19 mouse cellular contexts compared by ENCODE assay signal in genomic region chr10:45511764-45512163, GRCm38 (mm10). TPM values are rescaled to one million over a fixed set of nuclear protein-coding genes. Genes with fewer than 3 reads are reported as not detected.
A peak's percentile ranks its signal among the peaks of the same experiment; 100 is the strongest.
DNase-seq lines count a peak whose midpoint lies in the region; ATAC-seq and TF ChIP-seq lines count a peak whose summit lies in the region.
"Had no signal": no experiment of that assay in that cellular context is flagged by ENCODE, and none has a peak within 500 bp of the region (broad histone marks: within the 10 kb centered on the region; RNA-seq: fewer than 3 reads in every experiment).

No protein-coding gene starts in this region.

- H3K4me3 ChIP-seq in heart, adult 2 months, result no peak overlapping the region
- no peak overlapping the region for H3K4me3 ChIP-seq in lung, embryonic 14.5 days (ENCODE audit: low read depth, low read length)
- no peak overlapping the region for H3K4me3 ChIP-seq in lung, adult 2 months (replicated peaks; ENCODE audit: extremely low read depth, low read depth, low read length)
- H3K4me3 ChIP-seq in MEL (ENCODE audit: control insufficient read depth in 1 of 2, insufficient read depth in 1 of 2, low read depth in 2 of 2, low read length in 2 of 2), result no peak overlapping the region
- H3K4me3 ChIP-seq: erythroblast, embryonic 14.5 days; hindbrain, embryonic 15.5 days; limb, embryonic 12.5 days; liver, embryonic 15.5 days; midbrain, embryonic 13.5 days had no signal

- TF ChIP-seq RAD21 in MEL (IDR thresholded peaks at IDR 0.05; ENCODE audit: low read depth, low read length), result peak; percentile 5

- H3K27me3 ChIP-seq in heart, adult 2 months (ENCODE audit: control insufficient read depth, insufficient read depth, low read length), result no peaks in the 10 kb centered on the region
- no peaks in the 10 kb centered on the region for H3K27me3 ChIP-seq in lung, embryonic 14.5 days (ENCODE audit: insufficient read depth, low read length)
- H3K27me3 ChIP-seq in MEL (ENCODE audit: control insufficient read depth in 1 of 2, insufficient read depth in 2 of 2, low read length in 2 of 2), result no peaks in the 10 kb centered on the region; a peak in 1 of 4 replicates
- H3K27me3 ChIP-seq: hindbrain, embryonic 15.5 days; limb, embryonic 12.5 days; liver, embryonic 15.5 days; midbrain, embryonic 13.5 days had no signal

- 44% methylated on average over 2 of the region's 2 CpGs for WGBS in heart, adult 2 months
- WGBS in lung, embryonic 14.5 days, result 50% methylated on average over 2 of the region's 2 CpGs
- 52% methylated on average over 2 of the region's 2 CpGs for WGBS in lung, adult 2 months

- H3K79me2 ChIP-seq in heart, adult 2 months (replicated peaks; ENCODE audit: control insufficient read depth, insufficient read depth, low read length), result no peaks in the 10 kb centered on the region
- H3K79me2 ChIP-seq in MEL (ENCODE audit: control insufficient read depth, insufficient read depth, low read length, poor library complexity), result no peaks in the 10 kb centered on the region

- intact Hi-C loops in heart, adult 2 months (cut with DNase I), result loop anchor here (5.0 kb wide), 2 partner anchors 129 to 409 kb away; no protein-coding TSS in a partner anchor

- ATAC-seq in lung, embryonic 14.5 days (ENCODE audit: insufficient read depth), result no peak
- ATAC-seq: midbrain, embryonic 13.5 days had no signal

- no peak overlapping the region for H3K4me2 ChIP-seq in lung, embryonic 14.5 days
- H3K4me2 ChIP-seq: hindbrain, embryonic 15.5 days; limb, embryonic 12.5 days; liver, embryonic 15.5 days; midbrain, embryonic 13.5 days had no signal

- H3K36me3 ChIP-seq in heart, adult 2 months (ENCODE audit: control insufficient read depth, insufficient read depth, low read length), result no peaks in the 10 kb centered on the region
- no peaks in the 10 kb centered on the region for H3K36me3 ChIP-seq in lung, embryonic 14.5 days (ENCODE audit: insufficient read depth)
- no peaks in the 10 kb centered on the region for H3K36me3 ChIP-seq in MEL (ENCODE audit: control insufficient read depth in 1 of 2, insufficient read depth in 2 of 2, low read length in 2 of 2)
- H3K36me3 ChIP-seq: hindbrain, embryonic 15.5 days; limb, embryonic 12.5 days; liver, embryonic 15.5 days; midbrain, embryonic 13.5 days had no signal

- no peak overlapping the region for H3K9ac ChIP-seq in heart, adult 2 months (ENCODE audit: low read depth, low read length)
- no peak overlapping the region for H3K9ac ChIP-seq in lung, embryonic 14.5 days
- H3K9ac ChIP-seq in MEL (ENCODE audit: control insufficient read depth, low read depth, low read length, poor library complexity, severe bottlenecking), result no peak overlapping the region
- H3K9ac ChIP-seq: hindbrain, embryonic 15.5 days; limb, embryonic 12.5 days; liver, embryonic 15.5 days; midbrain, embryonic 13.5 days had no signal

- DNase-seq in heart, adult 2 months, result no peak
- DNase-seq in heart, adult 11 months, result no peak
- DNase-seq in lung, embryonic 14.5 days, result peak; percentile 47
- DNase-seq in lung, adult 2 months, result no peak
- DNase-seq in MEL (ENCODE audit: low read depth, low spot score), result peak; percentile 7
- peak; percentile 36 for DNase-seq in brain, embryonic 14.5 days (ENCODE audit: low read depth)
- DNase-seq in urinary bladder, postnatal 4 days (ENCODE audit: low spot score in 2 of 2), result no peak
- DNase-seq: cerebellum, adult 11-12 months; kidney, adult 8-10 months; right cerebral cortex, postnatal 4 days had no signal

- H3K27ac ChIP-seq in heart, adult 2 months, result no peak overlapping the region
- H3K27ac ChIP-seq in lung, embryonic 14.5 days (ENCODE audit: low read depth), result no peak overlapping the region
- no peak overlapping the region for H3K27ac ChIP-seq in MEL (ENCODE audit: control insufficient read depth, low read depth, low read length)
- H3K27ac ChIP-seq: hindbrain, embryonic 15.5 days; limb, embryonic 12.5 days; liver, embryonic 15.5 days; macrophage; midbrain, embryonic 13.5 days had no signal

- no peaks in the 10 kb centered on the region for H3K9me3 ChIP-seq in lung, embryonic 14.5 days (ENCODE audit: low read depth, low read length)
- H3K9me3 ChIP-seq in MEL (replicated peaks; ENCODE audit: insufficient read depth, low read length), result no peaks in the 10 kb centered on the region
- H3K9me3 ChIP-seq: hindbrain, embryonic 15.5 days; limb, embryonic 12.5 days; liver, embryonic 15.5 days; midbrain, embryonic 13.5 days had no signal

- TF ChIP-seq EP300 in heart, adult 2 months (IDR thresholded peaks at IDR 0.05; ENCODE audit: insufficient read depth, low read depth, low read length), result no peak
- no peak for TF ChIP-seq EP300 in MEL (IDR thresholded peaks at IDR 0.05; ENCODE audit: low read depth in 1 of 2, low read length in 2 of 2)

- TF ChIP-seq POLR2A in heart, adult 2 months (IDR thresholded peaks at IDR 0.05; ENCODE audit: insufficient read depth, low read depth, low read length), result no peak
- no peak for TF ChIP-seq POLR2A in lung, adult 2 months (IDR thresholded peaks at IDR 0.05; ENCODE audit: borderline replicate concordance, extremely low read depth, low read depth, low read length)
- TF ChIP-seq POLR2A in MEL (IDR thresholded peaks at IDR 0.05; ENCODE audit: control insufficient read depth in 1 of 2, insufficient read depth in 1 of 2, low read depth in 1 of 2, low read length in 2 of 2, poor library complexity in 1 of 2), result no peak
- no peak for TF ChIP-seq POLR2A in brain, embryonic 14.5 days (IDR thresholded peaks at IDR 0.05; ENCODE audit: borderline replicate concordance, extremely low read depth, insufficient read depth, insufficient read length, poor library complexity, severe bottlenecking)

- TF ChIP-seq CTCF in heart, adult 2 months (IDR thresholded peaks at IDR 0.05), result peak; percentile 61
- TF ChIP-seq CTCF in lung, embryonic 14.5 days (IDR thresholded peaks at IDR 0.05; ENCODE audit: low read depth), result peak; percentile 22; the same call in 1 of the 2 replicates
- TF ChIP-seq CTCF in lung, adult 2 months (IDR thresholded peaks at IDR 0.05; ENCODE audit: insufficient read depth, low read length), result no peak
- peak in 1 of 3 experiments; percentile 36; a peak in 2 of 6 replicates for TF ChIP-seq CTCF in MEL (IDR thresholded peaks at IDR 0.05 in 2 of 3, conservative IDR thresholded peaks at IDR 0.05 in 1 of 3; ENCODE audit: control insufficient read depth in 1 of 3, insufficient read depth in 1 of 3, low read depth in 2 of 3, low read length in 3 of 3, poor library complexity in 1 of 3, severe bottlenecking in 1 of 3)
- TF ChIP-seq CTCF in brain, embryonic 14.5 days (IDR thresholded peaks at IDR 0.05; ENCODE audit: borderline replicate concordance, extremely low read depth, insufficient read depth, insufficient read length), result no peak

- H3K4me1 ChIP-seq in heart, adult 2 months (ENCODE audit: control insufficient read depth, insufficient read depth, low read length), result no peaks in the 10 kb centered on the region
- H3K4me1 ChIP-seq in lung, embryonic 14.5 days (ENCODE audit: insufficient read depth), result no peaks in the 10 kb centered on the region
- no peaks in the 10 kb centered on the region for H3K4me1 ChIP-seq in lung, adult 2 months (ENCODE audit: control insufficient read depth, insufficient read depth, low read length)
- no peaks in the 10 kb centered on the region for H3K4me1 ChIP-seq in MEL (ENCODE audit: control insufficient read depth in 1 of 2, insufficient read depth in 2 of 2, low read length in 2 of 2)
- H3K4me1 ChIP-seq: hindbrain, embryonic 15.5 days; limb, embryonic 12.5 days; liver, embryonic 15.5 days; midbrain, embryonic 13.5 days had no signal

TF ChIP-seq in MEL, 35 proteins besides CTCF, POLR2A, EP300 and RAD21:
- TF ChIP-seq SMC3 (IDR thresholded peaks at IDR 0.05; ENCODE audit: low read depth, low read length) (peak; percentile 31), MYB (IDR thresholded peaks at IDR 0.05; ENCODE audit: low read depth, low read length) (no peak), CHD1 (IDR thresholded peaks at IDR 0.05; ENCODE audit: low read depth, low read length) (no peak), RCOR1 (IDR thresholded peaks at IDR 0.05; ENCODE audit: low read depth, low read length) (no peak)

RNA-seq across cellular contexts. Expression of gene Lin28b, which starts 25.6 kb away (rescaled TPM):
- under 1 TPM in 1 of 2 experiments, not detected in 1; 0.16 TPM for total RNA-seq in heart, adult 2 months (2021)
- polyA plus RNA-seq in heart, adult 2 months (2012; rRNA removed), result 0.06 and 0.09 TPM in 2 replicates
- polyA plus RNA-seq in lung, embryonic 14.5 days (2014; fragmentation: Nextera tagmentation; extraction: Ambion mirVana), result 0.99 and 1.6 TPM in 2 replicates
- not detected in 2 replicates for polyA plus RNA-seq in lung, adult 2 months (2012; rRNA removed)
- not detected in 2 replicates for total RNA-seq in MEL (2012; rRNA removed)
- not detected for polyA plus RNA-seq in MEL (2012; ENCODE audit: insufficient read depth in 1 of 2, insufficient read length in 2 of 2, low read depth in 1 of 2, low replicate concordance in 2 of 2, missing spikeins in 1 of 2)
- polyA plus RNA-seq in brain, embryonic 14.5 days (2012; rRNA removed), result 13.4 and 15.1 TPM in 2 replicates
- total RNA-seq: common myeloid progenitor, adult 5-6 weeks; gastrocnemius, postnatal 4 days had no signal
- polyA plus RNA-seq: large intestine, adult 2 months; macrophage had no signal

Comparison
In these comparisons a context has a peak if more than half of its experiments do, and no peak if none do; other contexts are left out.
1. DNase-seq: peak in lung, embryonic 14.5 days (single experiment), MEL (single experiment) and brain, embryonic 14.5 days (single experiment); none in heart, adult 2 months (0 of 2), heart, adult 11 months (single experiment), lung, adult 2 months (single experiment) and urinary bladder, postnatal 4 days (0 of 2).
2. CTCF ChIP-seq: peak in heart, adult 2 months (single experiment) and lung, embryonic 14.5 days (single experiment); none in lung, adult 2 months (single experiment) and brain, embryonic 14.5 days (single experiment).